Mouse (Mus musculus) layer of hippocampus, adult 9-10 months (tissue): Measurements from ENCODE around the gene Pkm.
A peak's percentile ranks its signal among the peaks of the same experiment; 100 is the strongest.

Experiments
- DNase-seq: peaks from one replicate; pipeline ENCODE4 v3.0.0; 2022; ENCODE audit warnings: low spot score

Pkm gene

GRCm38 (mm10) chr9:59709225-59709624 is 53.1 kb downstream of the Pkm start:
- DNase-seq: no peak

- DNase-seq: no peak
Measured at GRCm38 (mm10) chr9:59716275-59716898, 60.2 kb downstream of the Pkm start.

GRCm38 (mm10) chr9:59718237-59718636 is 62.1 kb downstream of the Pkm start:
- no peak for DNase-seq

GRCm38 (mm10) chr9:59721144-59721543 is 65.0 kb downstream of the Pkm start:
- no peak for DNase-seq

GRCm38 (mm10) chr9:59723096-59723657 is 67.0 kb downstream of the Pkm start:
- peak; percentile 65 for DNase-seq

GRCm38 (mm10) chr9:59723791-59724442 is 67.7 kb downstream of the Pkm start:
- peak; percentile 31 for DNase-seq

GRCm38 (mm10) chr9:59725515-59725914 is 69.3 kb downstream of the Pkm start:
- no peak for DNase-seq

- DNase-seq: no peak
Measured at GRCm38 (mm10) chr9:59727569-59728286, 71.6 kb downstream of the Pkm start.
